Mouse (Mus musculus): Measurements from ENCODE around the gene Arhgdig.

The Arhgdig gene

DNA sequence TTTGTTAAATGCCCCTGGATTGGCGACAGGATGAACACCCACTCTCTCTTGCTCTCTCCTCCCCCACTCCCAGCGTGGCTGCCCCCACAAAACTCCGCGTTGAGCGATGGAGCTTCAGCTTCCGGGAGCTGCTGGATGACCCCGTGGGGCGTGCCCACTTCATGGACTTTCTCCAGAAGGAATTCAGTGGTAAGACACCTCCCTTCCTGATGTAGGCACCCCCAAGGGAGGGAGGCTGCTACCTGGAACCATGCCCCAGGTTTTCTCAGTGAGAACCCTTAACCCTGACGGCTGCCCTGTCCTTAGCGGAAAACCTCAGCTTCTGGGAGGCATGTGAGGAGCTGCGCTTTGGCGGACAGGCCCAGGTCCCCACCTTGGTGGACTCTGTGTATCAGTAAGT lies at the start of gene Arhgdig:
Gene Arhgdig (minus strand): TSS at position 101 of the 400 bp plus-strand sequence.
- in situ Hi-C loops (cut with MseI, MboI), result no loop called here

DNA sequence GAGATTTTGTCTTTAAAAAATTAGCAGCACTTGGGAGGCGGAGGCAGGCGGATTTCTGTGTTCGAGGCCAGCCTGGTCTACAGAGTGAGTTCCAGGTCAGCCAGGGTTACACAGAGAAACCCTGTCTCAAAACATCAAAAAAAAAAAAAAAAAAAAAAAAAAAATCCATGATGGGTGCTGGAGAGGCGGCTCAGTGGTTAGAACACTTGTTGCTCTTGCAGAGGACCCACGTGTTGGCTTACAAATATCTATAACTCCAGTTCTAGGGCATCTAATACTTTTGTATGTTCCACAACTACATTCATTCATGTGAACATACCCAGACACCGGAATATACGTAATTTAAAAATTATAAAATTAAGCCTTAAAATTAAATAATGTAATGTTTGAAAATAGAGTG lies 47.7 kb upstream of the Arhgdig start:
- in situ Hi-C loops (cut with MseI, MboI), result no loop called here

DNA sequence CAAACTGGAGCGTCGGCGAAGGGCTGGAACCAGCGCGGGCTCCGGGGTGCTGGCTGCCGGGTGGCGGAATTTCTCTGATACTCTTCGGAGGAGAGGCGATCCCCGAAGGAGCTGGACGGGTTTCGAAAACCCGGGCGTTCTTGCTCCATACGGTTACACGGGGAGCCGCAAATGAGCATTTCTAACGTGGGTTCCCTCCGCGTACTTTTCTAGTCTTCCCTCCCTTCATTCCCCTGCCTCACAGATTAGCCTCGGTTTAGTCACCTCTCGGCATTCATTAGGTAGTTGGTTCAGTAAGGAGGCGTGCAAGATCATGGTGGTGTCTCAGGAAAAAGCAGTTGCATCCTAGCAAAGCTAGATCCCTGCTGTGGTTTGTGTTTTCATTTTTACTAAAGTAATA lies 45.8 kb upstream of the Arhgdig start:
- in situ Hi-C loops (cut with MseI, MboI), result no loop called here

DNA sequence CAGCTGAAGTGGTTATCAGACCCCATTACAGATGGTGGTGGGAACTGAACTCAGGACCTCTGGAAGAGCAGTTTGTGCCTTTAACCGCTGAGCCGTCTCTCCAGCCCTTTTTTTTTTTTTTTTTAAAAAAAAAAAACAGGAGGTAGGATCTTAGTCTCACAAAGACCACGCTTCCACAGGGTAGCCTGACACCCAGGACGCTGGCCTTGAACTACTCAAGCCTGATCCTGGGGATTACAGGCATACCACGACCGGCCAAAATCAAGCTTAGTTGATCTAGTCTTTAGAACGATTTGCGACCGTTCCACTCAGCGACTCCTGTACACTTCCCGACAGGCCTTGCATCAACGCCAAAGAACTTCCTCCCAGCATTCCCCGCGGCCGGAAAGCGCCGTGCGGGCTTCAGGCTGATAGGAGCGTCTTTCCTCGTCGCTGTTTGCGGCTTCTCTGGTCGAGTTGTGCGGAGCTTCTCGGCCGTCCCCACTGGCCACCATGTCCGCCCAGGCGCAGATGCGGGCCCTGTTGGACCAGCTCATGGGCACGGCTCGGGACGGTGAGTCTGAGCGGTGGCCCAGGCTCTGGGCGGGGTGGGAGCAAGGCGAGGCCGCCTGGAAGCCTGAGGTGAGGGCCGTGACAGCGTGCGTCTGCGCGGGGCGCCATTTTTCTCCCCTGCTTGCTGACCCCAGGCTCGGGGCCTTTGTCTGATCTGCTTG lies 45.1 kb upstream of the Arhgdig start, which contains the start of gene Luc7l:
Gene Luc7l (plus strand): TSS at position 358 of the 713 bp plus-strand sequence.
- in situ Hi-C loops (cut with MseI, MboI), result no loop called here

DNA sequence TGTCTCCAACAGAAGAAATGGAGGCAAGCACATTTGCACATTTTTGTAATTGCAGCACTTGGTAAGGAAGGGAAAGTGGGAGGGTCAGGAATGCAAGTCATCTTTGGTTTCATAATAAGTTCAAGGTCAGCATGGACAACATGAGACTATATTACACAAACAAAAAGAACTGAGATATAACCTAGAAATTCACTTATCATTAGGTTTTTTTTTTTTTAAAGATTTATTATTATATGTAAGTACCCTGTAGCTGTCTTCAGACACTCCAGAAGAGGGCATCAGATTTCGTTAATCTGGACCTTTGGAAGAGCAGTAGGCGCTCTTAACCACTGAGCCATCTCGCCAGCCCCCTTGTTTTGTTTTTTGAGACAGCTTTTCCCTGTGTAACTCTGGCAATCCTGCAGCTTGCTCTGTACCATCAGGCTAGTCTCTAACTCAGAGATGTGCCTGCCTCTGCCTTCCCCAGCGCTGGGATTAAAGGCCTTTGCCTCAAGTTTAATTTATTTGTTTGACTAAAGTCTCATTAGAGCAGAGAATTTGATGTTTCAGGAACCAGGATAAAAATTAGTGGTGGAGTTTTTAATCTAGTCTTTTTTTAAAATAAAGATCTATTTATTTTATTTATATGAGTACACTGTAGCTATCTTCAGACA lies 44.4 kb upstream of the Arhgdig start:
- in situ Hi-C loops (cut with MseI, MboI), result no loop called here

DNA sequence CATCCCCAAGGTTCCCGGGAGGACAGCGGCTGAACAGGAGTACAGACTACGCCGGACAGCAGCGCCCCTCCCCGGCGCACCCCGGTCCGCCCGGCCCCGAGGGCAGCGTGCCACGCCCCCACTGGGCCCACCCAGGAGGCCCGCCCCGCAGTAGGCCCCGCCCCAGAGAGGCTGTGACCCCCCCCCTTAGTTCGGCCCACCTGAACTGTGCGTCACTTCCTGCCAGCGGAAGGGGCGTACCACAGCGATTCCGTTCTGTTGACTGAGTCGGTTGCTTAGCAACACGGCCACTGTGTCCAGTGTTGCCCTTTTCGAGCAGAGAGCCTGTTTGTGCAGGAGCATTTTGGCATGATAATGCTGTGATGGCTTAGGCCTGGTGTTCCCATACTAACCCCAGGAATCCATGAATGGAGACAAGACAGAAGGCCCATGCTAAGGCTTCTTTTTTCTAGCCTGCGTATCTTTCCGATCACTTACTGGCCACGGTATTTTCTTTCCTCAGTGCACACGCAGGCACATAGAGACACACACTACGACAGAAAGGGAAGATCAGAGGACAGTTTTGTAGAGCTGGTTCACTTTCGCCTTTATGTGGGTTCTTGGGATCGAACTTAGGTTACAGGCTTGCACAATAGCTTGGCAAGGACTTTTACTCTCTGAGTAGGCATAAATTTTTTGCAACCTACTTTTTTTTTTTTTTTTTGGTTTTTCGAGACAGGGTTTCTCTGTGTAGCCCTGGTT lies 36.7 kb upstream of the Arhgdig start, which contains the start of gene Fam234a:
Gene Fam234a (minus strand): TSS at position 142 of the 741 bp plus-strand sequence.
- in situ Hi-C loops (cut with MseI, MboI), result no loop called here

DNA sequence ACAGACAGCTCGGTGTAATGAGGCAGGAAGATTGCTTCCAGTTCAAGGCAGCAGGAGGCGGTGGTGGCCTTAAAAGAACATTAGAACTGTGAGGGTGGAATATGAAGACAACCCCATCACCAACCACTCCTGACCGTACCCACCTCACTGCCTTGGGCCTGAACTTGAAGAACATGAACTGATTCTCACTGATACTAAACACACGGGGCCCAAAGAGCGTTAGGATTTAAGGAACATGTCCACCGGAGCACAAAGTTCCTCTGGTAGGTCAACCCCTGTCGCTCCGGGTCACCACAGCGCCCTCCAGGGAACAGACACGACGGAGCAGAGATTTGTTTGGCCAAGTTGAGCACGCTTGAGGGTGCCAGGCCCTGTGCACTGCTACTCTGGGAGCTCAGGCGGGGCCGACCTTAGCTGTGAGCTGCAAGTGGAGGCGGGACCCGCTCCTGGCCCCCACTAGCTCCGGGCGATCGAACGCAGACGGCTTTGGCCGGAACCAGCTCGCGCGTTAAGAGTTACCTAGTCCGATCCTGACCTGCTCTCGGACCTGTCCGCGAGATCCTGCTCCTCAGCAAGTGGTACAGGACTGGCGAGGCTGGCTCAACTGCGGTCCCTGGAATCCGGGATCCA lies 36.0 kb upstream of the Arhgdig start:
- in situ Hi-C loops (cut with MseI, MboI), result no loop called here

DNA sequence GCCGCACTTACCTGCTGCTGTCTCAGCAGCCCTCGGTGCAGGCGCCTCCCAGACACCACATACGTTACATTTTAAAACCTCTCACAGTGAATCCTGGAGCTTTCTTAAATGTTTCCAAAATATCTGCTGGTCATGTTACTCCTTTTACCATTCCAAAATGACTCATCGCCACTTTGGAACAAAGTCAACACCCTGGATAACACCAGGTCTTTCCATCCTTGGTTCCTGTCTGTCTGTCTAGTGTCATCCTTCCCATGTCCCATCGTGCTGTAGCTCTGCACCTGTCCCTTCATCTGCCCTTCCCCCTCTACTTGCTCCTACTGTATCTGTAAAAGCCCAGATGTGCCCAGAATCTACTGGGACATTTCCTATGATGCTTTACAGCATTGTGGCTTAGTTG lies 33.4 kb upstream of the Arhgdig start:
- in situ Hi-C loops (cut with MseI, MboI), result no loop called here

DNA sequence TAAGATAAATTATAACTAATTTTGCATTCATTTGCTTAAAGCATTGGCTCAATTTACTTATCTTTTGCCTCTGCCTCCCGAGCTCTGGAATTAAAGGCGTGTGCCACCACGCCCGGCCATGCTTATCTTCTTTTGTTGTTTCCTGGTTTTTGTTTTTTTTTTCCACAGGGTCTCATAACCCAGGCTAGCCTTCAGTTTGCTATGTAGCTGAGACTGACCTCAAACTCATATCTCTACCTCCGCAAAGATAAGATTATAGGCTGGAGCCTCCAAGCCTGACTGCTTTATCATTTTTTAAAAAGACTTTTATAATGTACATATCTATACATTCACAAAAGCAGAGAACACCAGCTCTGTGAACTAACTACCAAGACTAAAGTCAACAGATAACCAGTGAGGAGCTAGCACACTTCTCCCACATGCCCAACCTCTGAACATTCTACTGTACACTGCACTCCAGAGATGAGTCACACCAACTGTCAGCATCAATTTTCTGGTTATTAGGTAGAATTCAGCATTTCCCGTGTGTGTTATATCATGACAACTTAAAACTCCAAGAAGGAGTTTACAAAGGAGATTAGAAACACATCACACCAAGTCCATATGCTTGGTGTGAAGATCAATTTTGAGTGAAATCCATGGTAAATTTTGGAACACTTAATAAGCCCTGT lies 32.7 kb upstream of the Arhgdig start:
- in situ Hi-C loops (cut with MseI, MboI), result no loop called here

DNA sequence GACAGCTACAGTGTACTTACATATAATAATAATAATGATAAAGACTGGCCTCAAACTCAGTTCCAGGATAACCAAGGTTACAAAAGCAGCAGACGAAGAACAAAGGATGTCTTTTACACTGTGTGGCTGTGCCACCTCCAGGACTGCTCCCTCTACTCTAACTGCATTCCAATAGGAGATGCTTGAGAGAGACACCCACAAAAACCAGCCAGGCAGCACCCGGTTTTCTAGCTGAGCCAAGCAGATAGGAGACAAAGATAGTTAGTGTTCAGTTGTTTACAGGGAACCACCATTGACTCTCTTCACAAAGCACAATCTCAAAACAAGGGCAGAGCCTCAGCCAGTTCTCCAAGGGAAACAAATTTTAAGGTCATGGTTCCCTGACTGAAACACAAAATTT lies 32.0 kb upstream of the Arhgdig start:
- in situ Hi-C loops (cut with MseI, MboI), result no loop called here

DNA sequence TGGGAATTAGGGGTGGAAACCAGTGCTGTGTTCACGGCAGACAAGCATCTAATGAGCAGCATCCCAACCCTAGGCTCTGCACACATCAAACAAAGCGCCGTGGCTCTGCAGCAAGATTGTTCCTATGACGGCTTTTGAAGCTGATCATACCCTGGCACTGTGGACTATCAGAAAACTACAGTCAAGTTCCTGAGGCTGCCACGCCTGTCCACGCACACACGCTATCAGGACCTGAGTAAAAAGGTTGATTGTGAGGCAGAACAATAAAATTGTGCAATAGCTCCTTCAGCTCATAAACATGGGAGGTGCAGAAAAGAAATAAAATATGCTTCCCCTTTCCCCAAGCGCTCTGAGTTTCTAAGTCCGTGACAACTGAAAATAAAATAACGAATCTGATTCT lies 30.1 kb upstream of the Arhgdig start:
- in situ Hi-C loops (cut with MseI, MboI), result no loop called here

DNA sequence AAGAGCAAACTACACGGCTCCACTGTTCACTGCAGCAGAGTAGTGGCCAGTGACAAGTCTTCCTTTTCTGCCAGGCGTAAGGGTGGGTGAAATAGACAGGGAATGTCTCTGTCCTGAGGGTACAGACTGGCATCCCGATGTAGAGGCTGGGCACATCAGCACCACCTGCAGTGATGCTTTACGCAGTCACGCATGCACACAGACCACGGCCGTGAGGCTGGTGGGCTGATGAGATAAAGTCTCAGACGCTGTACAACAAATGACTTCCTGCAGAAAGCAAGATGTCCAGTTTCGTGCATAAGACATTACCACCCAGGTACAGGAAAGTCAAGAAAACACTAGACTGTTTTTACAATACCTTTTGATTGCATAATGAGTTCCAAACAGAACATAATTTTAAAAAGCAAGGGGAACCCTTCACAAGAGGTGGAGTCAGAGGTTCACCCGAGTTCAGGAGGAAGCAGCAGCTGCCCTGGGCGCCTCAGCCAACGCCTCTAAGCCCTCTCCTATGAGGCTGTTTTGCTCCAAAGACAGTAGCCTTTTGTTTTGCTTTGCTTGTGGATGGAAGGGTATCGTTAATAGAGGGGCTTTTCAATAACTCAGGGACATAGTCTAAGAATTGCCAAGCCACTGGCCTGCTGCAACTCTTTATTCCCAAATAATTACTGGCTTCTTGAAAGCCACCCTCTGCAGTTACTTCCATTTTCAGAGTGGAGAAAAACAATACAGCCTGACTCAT lies 27.7 kb upstream of the Arhgdig start:
- in situ Hi-C loops (cut with MseI, MboI), result no loop called here

DNA sequence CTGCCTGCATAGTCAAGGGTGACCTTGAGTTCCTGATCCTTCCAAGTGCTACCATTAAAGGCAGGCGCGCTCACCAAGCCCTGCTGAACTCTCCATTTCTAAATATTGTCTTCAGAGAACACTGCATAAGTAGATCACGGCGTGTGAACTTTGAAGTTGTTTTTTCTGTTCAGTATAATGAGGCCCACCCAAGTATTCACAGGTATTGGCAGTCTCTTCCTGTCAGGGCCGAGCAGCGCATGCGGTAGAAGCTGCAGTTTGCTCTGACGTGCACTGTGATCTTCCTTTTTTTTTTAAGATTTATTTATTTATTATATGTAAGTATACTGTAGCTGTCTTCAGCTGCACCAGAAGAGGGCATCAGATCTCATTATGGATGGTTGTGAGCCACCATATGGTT lies 26.8 kb upstream of the Arhgdig start:
- in situ Hi-C loops (cut with MseI, MboI), result no loop called here

DNA sequence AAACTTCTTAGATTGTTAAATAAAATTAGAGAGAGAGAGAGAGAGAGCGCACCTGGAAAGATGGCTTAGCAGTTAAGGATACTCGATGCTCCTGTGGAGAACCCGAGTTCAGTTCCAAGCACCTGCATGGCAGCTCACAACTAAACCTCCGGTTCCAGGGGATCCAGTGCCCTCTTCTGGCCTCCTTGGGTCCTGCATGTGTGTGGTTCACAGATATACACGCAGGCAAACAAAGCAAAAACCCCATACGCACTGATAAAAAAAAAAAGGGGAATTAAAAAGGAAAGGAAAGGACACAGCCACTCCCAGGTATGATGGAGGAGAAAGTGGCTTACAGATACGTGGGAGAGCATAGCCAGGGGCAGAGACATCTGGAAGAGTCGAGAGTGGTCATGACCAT lies 25.3 kb upstream of the Arhgdig start:
- in situ Hi-C loops (cut with MseI, MboI), result no loop called here

DNA sequence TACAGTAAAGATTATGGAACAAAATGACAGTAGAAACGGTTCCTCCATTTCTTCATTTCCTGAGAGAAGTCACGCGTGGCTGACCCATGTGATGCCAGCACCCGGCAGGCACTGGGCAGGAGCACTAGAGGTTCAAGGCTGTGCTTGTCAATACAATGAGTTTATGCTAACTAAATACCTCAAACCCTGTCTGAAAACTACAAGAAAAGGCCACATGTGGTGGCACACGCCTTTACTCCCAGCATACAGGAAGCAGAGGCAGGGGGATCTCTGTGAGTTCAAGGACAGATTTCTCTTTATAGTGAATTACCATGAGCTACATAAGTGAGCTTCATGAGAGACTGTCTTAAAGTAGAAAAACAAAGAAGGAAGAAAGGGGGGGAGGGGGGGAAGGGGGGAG lies 23.6 kb upstream of the Arhgdig start:
- in situ Hi-C loops (cut with MseI, MboI), result no loop called here

DNA sequence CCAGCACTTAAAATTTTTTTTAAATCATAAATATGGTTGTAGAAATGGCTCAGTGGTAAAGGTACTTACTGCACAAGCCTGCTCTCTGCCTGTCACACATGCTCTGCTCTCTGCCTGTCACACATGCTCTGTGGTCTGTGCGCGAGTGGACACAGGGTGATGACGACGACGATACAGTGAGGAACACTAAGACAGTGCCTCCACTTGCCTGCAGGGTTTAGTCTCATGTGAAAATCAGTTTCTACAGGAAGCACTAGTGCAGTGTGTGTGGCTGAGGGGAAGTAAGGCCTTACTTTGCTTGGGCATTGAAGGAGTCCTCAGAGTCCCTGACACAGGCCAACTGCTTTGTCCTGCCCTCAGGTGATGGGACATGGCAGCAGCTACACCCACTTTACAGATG lies 22.2 kb upstream of the Arhgdig start:
- in situ Hi-C loops (cut with MseI, MboI), result no loop called here

DNA sequence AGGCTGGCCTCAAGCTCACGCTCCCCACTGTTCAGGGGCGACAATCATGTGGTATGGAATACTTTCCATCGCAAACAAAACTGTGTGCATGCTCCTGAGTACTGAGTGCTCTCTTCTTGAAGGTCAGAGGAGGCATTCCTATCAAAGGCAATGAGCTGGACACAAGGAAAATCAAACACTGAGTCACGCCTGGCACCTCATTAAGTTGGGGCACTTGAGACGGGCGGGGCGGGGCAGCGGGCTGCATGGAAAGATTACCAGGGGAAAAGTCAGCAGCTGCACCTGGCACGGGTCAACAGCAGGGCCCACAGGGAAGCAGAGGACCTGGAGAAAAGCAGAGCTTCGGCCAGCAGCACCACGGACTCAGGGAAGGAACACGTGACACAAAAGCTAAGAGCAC lies 17.6 kb upstream of the Arhgdig start:
- in situ Hi-C loops (cut with MseI, MboI), result no loop called here

DNA sequence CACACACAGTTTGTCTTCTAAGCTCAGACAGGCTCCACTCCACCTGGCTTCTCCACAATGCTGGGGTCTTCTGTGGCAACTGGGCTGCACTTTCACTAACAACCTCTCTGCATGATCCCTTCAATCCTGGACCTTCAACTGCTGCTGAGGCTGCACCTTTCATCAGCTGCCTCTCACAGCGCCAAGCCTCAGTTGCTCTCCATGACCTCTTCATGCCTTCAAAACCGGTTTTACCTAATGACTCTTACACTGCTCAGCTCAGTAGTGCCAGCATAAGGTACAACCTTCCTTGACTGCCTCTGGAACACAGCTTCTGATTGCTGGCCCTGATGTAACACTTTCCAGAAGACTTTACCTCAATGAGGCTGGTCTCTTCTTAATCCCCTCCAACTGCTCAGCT lies 13.9 kb upstream of the Arhgdig start:
- in situ Hi-C loops (cut with MseI, MboI), result no loop called here

DNA sequence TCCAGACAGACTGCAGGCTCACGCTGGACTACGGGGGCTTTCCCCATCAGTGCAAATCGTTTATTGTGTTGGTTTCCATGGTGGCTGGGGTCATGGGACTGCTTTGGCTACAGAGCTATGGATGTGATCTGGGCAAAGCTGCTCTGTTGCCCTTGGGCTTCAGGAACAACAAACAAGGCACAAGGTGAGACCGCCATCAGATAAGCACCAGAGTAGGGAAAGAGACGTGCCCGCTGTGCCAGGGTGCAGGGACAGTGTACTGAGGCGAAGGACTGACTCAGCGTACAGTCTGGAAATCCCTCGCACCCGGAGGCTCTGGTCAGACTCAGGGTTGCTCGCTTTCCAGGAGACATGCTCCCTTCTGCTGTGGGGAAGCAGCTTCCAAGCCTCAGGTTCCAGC lies 5.1 kb upstream of the Arhgdig start:
- in situ Hi-C loops (cut with MseI, MboI), result no loop called here

DNA sequence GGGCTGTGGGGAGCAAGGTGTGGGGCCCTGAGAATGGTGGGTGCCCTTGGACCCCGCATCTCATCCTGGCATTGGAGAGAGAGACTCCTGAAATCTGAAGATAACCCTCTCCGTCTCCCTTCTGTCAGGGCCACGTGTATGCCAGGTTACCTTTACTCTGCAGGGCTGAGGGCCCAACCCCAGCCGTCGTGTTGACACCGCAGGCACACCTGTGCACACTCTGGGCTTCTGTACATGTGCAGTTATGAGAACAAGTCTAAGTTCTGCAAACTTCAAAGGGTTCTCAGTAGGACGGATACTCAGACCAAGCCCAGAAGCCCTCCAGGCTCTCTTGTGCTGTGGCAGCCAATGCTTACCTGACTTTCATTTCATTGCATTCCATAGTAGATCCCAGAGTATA lies 4.7 kb upstream of the Arhgdig start:
- in situ Hi-C loops (cut with MseI, MboI), result no loop called here

DNA sequence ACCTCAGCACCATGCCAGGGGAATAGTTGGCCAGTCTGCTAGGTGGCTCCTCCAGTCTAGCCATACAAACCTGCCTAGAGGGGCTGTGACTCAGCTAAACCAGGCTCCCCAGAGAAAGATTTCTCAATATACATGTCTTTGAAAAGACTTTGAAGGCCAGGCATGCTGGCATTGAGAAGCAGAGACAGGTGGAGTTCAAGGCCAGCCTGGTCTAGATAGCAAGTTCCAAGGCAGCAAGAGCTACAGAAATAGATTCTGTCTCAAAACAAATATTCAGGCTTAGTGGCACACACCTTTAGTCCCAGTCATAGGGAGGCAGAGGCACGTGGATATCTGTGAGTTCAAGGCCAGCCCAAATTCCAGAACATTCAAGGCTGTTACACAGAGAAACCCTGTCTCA lies 1.2 kb downstream of the Arhgdig start:
- in situ Hi-C loops (cut with MseI, MboI), result no loop called here
